Mouse (Mus musculus): ENCODE measurements at regions not wholly inside any gene's neighbourhood (a gene's known extent, or its start where the extent isn't known, plus 50 kb on each side); places are given as distances from the start of the nearest gene placed in this dataset.

GRCm38 (mm10) chr9:118204456-118204855, 54.5 kb upstream of the Cmc1 start:
- in situ Hi-C loops (cut with MboI, MseI) = no loop called here

GRCm38 (mm10) chr9:118206483-118206882, 56.5 kb upstream of the Cmc1 start:
- in situ Hi-C loops (cut with MboI, MseI) = no loop called here

GRCm38 (mm10) chr9:118219696-118220095, 69.7 kb upstream of the Cmc1 start:
- in situ Hi-C loops (cut with MboI, MseI) = no loop called here

GRCm38 (mm10) chr9:118221186-118221585, 71.2 kb upstream of the Cmc1 start:
- in situ Hi-C loops (cut with MboI, MseI) = no loop called here

GRCm38 (mm10) chr9:118227401-118228061, 77.6 kb upstream of the Cmc1 start:
- in situ Hi-C loops (cut with MboI, MseI) = no loop called here

GRCm38 (mm10) chr9:118228691-118229427, 78.9 kb upstream of the Cmc1 start:
- in situ Hi-C loops (cut with MboI, MseI) = no loop called here

GRCm38 (mm10) chr9:118240711-118241110, 90.7 kb upstream of the Cmc1 start:
- in situ Hi-C loops (cut with MboI, MseI) = no loop called here

GRCm38 (mm10) chr9:118246820-118247628, 97.0 kb upstream of the Cmc1 start:
- in situ Hi-C loops (cut with MboI, MseI) = loop anchor here (5.0 kb wide), 1 partner anchor 50 kb away; no protein-coding TSS in a partner anchor

GRCm38 (mm10) chr9:118253829-118254228, 103.9 kb upstream of the Cmc1 start:
- in situ Hi-C loops (cut with MboI, MseI) = loop anchor here (5.0 kb wide), 1 partner anchor 68 kb away; no protein-coding TSS in a partner anchor

GRCm38 (mm10) chr9:118255200-118255733, 105.3 kb upstream of the Cmc1 start:
- in situ Hi-C loops (cut with MboI, MseI) = no loop called here

- in situ Hi-C loops (cut with MboI, MseI) = no loop called here
Observed at GRCm38 (mm10) chr9:118255751-118256266, 105.8 kb upstream of the Cmc1 start.

- in situ Hi-C loops (cut with MboI, MseI) = no loop called here
Observed at GRCm38 (mm10) chr9:118266298-118266697, 116.3 kb upstream of the Cmc1 start.

GRCm38 (mm10) chr9:118271681-118272080, 121.7 kb upstream of the Cmc1 start:
- in situ Hi-C loops (cut with MboI, MseI) = no loop called here

- in situ Hi-C loops (cut with MboI, MseI) = no loop called here
Observed at GRCm38 (mm10) chr9:118272713-118273407, 122.9 kb upstream of the Cmc1 start.

GRCm38 (mm10) chr9:118285481-118285880, 135.5 kb upstream of the Cmc1 start:
- in situ Hi-C loops (cut with MboI, MseI) = loop anchor here (25.0 kb wide), 1 partner anchor 977 kb away; no protein-coding TSS in a partner anchor

GRCm38 (mm10) chr9:118287606-118288005, 137.6 kb upstream of the Cmc1 start:
- in situ Hi-C loops (cut with MboI, MseI) = loop anchor here (25.0 kb wide), 1 partner anchor 975 kb away; no protein-coding TSS in a partner anchor

GRCm38 (mm10) chr9:118292836-118293235, 142.9 kb upstream of the Cmc1 start:
- in situ Hi-C loops (cut with MboI, MseI) = loop anchor here (25.0 kb wide), 1 partner anchor 969 kb away; no protein-coding TSS in a partner anchor

- in situ Hi-C loops (cut with MboI, MseI) = loop anchor here (25.0 kb wide), 1 partner anchor 968 kb away; no protein-coding TSS in a partner anchor
Observed at GRCm38 (mm10) chr9:118294011-118294410, 144.0 kb upstream of the Cmc1 start.

GRCm38 (mm10) chr9:118302785-118303384, 152.9 kb upstream of the Cmc1 start:
- in situ Hi-C loops (cut with MboI, MseI) = no loop called here
